Mouse (Mus musculus) stomach, postnatal 0 days (tissue): Measurements from ENCODE around the gene Lnx1.

Source experiments
- CTCF ChIP-seq: IDR thresholded peaks from 2 replicates; pipeline ENCODE4 v1.5.1; 2016; ENCODE audit warnings: antibody characterized with exemption, low read depth, mild to moderate bottlenecking, moderate library complexity
- EP300 ChIP-seq: optimal IDR thresholded peaks from 2 replicates; pipeline ENCODE3; 2016; ENCODE audit warnings: antibody characterized with exemption

DNA sequence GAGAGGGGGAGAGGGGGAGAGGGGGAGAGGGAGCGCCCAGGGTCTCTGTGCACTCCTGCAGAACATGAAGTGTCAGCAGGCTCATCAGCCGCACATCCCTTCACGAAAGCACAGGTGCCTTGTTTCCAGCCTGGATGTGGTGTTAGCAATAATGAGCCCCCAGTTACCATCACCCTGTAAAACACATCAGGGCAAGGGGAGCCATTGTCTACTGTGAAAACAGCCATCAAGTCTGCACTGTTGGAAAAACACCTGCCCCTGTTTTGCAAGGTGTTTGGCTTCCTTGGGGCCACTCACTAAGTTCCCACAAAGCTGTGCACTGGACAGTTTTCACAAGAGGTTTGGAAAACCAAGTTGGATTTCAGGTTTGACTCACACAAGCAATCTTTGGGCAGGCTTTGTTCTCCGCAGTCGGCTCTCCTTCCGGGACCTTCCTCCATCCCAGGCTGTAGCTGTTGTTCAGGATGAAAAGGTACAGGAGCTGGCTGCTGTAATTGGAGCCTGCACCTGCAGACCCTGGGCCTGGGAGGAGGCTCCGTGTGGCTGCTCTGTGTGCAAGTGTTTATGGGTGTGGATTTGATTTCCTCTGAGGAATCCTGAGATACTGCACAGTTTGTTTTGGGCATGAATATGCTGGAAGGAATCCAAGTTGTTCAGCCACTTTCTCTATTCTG lies 31.3 kb upstream of the Lnx1 start:
- no peak for TF ChIP-seq CTCF
- TF ChIP-seq EP300: no peak
